Mouse (Mus musculus) adrenal gland, adult (tissue): ENCODE results near the gene Gm10300.

ENCODE experiments used
- DNase-seq, 2 experiments: peaks; one replicate each; pipeline ENCODE4 v3.0.0; 2022 to 2023; ENCODE audit warnings: low spot score in 1 of 2; ENCODE audit not compliant: inconsistent age in 2 of 2

The Gm10300 gene

DNA sequence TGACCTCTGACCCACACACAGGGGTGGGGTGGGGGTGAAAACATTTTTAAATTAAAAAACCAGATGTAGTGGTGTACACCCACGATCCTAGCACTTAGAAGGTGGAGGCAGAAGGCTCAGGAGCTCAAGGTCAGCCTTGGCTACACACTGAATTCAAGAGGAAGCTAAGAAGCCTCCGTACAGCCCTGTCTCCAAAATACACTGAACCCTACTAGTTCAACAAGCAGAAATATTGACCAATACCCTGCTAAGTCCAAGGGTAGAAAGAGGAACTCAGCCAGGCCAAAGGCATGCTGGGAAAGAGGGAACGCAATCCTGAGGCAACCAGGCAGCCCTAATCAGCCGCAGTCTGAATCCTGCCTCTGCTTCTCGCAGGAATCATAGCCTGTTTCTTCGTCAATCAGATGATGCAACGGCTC lies 3.8 kb downstream of the Gm10300 start:
- peak in 1 of 2 experiments; percentile 67 for DNase-seq

GRCm38 (mm10) chr4:132079555-132080275 lies 5.2 kb downstream of the Gm10300 start:
- DNase-seq, result peak; percentile 62 to 92

- DNase-seq, result no peak
These were observed 6.0 kb downstream of the Gm10300 start for GRCm38 (mm10) chr4:132080492-132080983.

GRCm38 (mm10) chr4:132085114-132085513 lies 10.6 kb downstream of the Gm10300 start:
- no peak for DNase-seq

DNA sequence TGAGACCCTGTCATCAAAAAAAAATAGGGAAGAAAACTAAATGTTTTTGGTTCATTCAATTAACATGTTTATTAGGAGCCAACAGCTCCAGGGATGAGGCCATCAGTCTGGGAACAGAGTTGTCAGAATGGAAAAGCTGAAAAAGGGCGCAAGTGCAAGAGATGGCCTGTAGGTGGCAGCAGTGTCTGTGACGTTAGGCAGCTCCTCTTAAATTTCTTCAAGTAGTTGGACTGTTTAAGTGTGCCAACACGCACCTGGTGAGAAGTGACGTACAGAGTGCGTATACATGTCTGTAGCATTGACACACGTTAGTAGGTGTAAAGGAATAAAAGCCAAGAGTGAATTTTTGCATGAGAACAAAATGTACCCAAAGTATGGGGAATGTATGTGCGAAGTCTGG lies 14.4 kb downstream of the Gm10300 start:
- peak in 1 of 2 experiments; percentile 82 for DNase-seq

DNA sequence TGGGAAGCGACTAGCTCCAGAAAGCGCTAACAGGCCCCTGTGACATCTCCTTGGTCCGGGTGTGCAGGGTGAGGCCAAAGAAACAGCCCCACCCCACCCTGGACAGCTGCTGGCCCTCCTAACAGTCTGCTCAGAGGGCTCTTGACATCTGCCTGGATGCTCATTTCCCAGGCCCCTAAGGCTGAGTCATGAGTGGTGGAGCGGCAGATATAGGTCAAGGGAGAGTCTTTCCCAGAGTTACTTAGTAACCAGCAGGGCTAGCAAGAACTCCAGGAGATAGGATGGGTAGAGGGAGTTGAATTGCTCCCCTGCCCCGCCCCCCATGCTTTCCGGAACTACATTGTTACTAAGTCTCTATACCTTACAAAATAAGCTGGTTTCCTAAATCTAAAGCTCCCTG lies 18.6 kb downstream of the Gm10300 start:
- peak; percentile 39 to 58 for DNase-seq

GRCm38 (mm10) chr4:132093928-132094327 lies 19.4 kb downstream of the Gm10300 start:
- DNase-seq, result no peak

- no peak for DNase-seq
These were observed 20.5 kb downstream of the Gm10300 start for GRCm38 (mm10) chr4:132095043-132095442.

DNA sequence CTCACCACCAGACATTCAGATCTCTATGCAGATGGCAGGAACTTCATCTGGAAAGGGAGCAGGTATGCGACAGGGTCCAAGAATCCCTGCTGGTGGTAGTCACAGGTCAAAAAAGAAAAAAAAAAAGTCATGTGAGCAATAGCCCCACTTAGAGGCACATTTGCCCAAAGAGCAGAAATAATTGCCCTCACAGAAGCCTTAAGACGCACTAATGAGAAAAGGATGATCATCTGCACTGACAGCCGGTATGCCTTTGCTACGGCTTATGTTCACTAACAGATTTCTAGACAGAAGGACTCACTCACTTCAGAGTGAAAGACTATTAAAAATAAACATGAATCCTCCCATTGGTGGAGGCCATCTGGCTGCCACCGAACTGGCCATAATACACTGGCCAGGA lies 25.1 kb downstream of the Gm10300 start:
- DNase-seq, result no peak

GRCm38 (mm10) chr4:132101152-132101551 lies 26.7 kb downstream of the Gm10300 start:
- DNase-seq, result peak in 1 of 2 experiments; percentile 43

GRCm38 (mm10) chr4:132108221-132108620 lies 33.7 kb downstream of the Gm10300 start:
- DNase-seq, result no peak

DNA sequence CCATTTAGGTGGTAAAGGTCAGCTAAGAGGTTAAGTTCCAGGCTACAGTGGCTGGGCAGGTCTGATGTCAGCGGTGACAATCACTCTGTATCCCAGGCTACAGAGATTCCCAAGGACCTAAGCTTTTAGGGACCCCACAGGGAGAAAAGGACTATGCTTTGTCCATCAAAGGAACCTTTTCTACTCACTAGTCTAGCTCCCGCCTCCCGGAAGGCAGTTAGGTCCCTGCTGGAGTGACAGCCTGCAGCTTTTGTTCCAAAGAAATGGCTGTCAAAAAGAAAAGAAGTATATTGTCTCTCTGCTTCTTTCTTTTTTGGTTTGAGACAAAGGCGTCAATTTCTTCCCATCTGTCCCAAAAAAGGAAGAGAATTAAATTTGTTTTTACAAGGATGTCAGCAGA lies 36.7 kb downstream of the Gm10300 start:
- DNase-seq, result no peak

- peak in 1 of 2 experiments; percentile 33 for DNase-seq
These were observed 39.1 kb downstream of the Gm10300 start for GRCm38 (mm10) chr4:132113411-132114095.

DNA sequence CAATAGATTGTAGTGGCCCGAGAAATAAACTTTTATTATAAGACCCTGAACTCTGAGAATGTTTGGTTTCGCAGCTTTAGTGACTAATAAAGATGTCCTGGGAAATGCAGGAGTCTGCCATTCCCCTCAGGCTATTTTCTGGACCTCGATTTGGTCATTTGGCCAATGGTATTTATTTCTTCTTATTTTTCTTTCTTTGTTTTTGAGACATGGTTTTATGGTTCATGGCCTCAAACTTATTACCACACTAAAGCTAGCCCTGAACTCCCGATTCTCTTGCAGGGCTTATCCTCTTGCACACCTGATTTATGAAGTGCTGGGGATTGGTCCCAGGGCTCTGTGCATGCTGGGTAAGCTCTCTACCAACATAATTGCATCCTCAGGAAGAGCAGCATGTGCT lies 41.8 kb downstream of the Gm10300 start:
- no peak for DNase-seq

GRCm38 (mm10) chr4:132119566-132119965 lies 45.1 kb downstream of the Gm10300 start:
- DNase-seq, result no peak

DNA sequence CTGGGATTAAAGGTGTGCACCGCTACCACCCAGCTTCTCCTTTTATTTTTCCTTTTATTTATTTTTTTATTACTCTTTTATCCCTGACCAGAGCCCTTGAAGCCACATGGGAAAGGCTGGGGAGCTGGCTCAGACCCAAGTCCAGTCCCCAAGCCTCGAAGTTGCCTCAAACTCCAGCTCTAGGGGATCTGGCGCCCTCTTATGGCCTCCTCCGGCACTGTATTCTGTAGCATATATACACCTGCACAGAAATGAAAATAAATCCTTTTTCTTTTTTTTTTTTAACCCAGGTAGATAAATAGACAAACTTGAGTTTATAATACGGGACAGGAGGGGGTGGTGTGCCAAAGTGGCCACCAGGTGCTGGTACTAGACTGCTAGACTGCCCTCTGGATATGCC lies 47.2 kb downstream of the Gm10300 start:
- no peak for DNase-seq

- DNase-seq, result peak in 1 of 2 experiments; percentile 69
These were observed 48.7 kb downstream of the Gm10300 start for GRCm38 (mm10) chr4:132123166-132123565.
